Mouse (Mus musculus) layer of hippocampus, adult 9-11 months (tissue): Measurements from ENCODE around the gene 2310011J03Rik.

ENCODE experiments used
- DNase-seq: peaks from one replicate; pipeline ENCODE4 v3.0.0; 2022

Gene 2310011J03Rik

GRCm38 (mm10) chr10:80288657-80289056 lies 31.7 kb downstream of the 2310011J03Rik start:
- DNase-seq: no peak

GRCm38 (mm10) chr10:80288097-80288496 lies 32.2 kb downstream of the 2310011J03Rik start:
- no peak for DNase-seq

GRCm38 (mm10) chr10:80285222-80286070 lies 34.9 kb downstream of the 2310011J03Rik start:
- no peak for DNase-seq

- DNase-seq: no peak
Observed at GRCm38 (mm10) chr10:80282481-80283441, 37.6 kb downstream of the 2310011J03Rik start.

- DNase-seq: no peak
Observed at GRCm38 (mm10) chr10:80281921-80282371, 38.4 kb downstream of the 2310011J03Rik start.

- no peak for DNase-seq
Observed at GRCm38 (mm10) chr10:80281304-80281703, 39.0 kb downstream of the 2310011J03Rik start.

GRCm38 (mm10) chr10:80279273-80279672 lies 41.1 kb downstream of the 2310011J03Rik start:
- DNase-seq: no peak

GRCm38 (mm10) chr10:80278390-80278789 lies 41.9 kb downstream of the 2310011J03Rik start:
- no peak for DNase-seq

- no peak for DNase-seq
Observed at GRCm38 (mm10) chr10:80276238-80276637, 44.1 kb downstream of the 2310011J03Rik start.

GRCm38 (mm10) chr10:80273847-80274246 lies 46.5 kb downstream of the 2310011J03Rik start:
- no peak for DNase-seq

GRCm38 (mm10) chr10:80271870-80272585 lies 48.3 kb downstream of the 2310011J03Rik start:
- DNase-seq: no peak

GRCm38 (mm10) chr10:80271186-80271843 lies 49.0 kb downstream of the 2310011J03Rik start:
- no peak for DNase-seq

GRCm38 (mm10) chr10:80270734-80271181 lies 49.6 kb downstream of the 2310011J03Rik start:
- no peak for DNase-seq

GRCm38 (mm10) chr10:80270099-80270498 lies 50.2 kb downstream of the 2310011J03Rik start:
- no peak for DNase-seq
